Mouse (Mus musculus) adrenal gland, postnatal 4 days (tissue): Measurements from ENCODE around the gene Znfx1. TPM values are rescaled to one million over a fixed set of nuclear protein-coding genes. Genes with fewer than 3 reads are reported as not detected.
"Not testable (repeated sequence)": the region's sequence is repeated elsewhere in the genome, so short reads cannot be mapped to it uniquely, and the experiment has no call there.

Source experiments
- DNase-seq, 2 experiments: peaks; one replicate each; pipeline ENCODE4 v3.0.0; 2021 to 2022; ENCODE audit warnings: low spot score in 2 of 2, mixed read lengths in 2 of 2
- total RNA-seq, 2 experiments: library from RNA; stranded (reverse); gene quantifications; 2 replicates each; pipeline ENCODE4 v1.2.3; 2021

Znfx1 gene
- total RNA-seq, 2 experiments from 2014 or later = 34.1 to 38.3 TPM

- DNase-seq = no peak
Measured at GRCm38 (mm10) chr2:167053127-167053844, 9.5 kb downstream of the Znfx1 start.

- no peak for DNase-seq
Measured at GRCm38 (mm10) chr2:167048698-167049358, 14.0 kb downstream of the Znfx1 start.

GRCm38 (mm10) chr2:167048223-167048622 lies 14.6 kb downstream of the Znfx1 start:
- DNase-seq = no peak

- DNase-seq = no peak
Measured at GRCm38 (mm10) chr2:167043400-167044121, 19.3 kb downstream of the Znfx1 start.

- no peak for DNase-seq
Measured at GRCm38 (mm10) chr2:167039386-167039785, 23.4 kb downstream of the Znfx1 start.

- no peak for DNase-seq
Measured at GRCm38 (mm10) chr2:167038716-167039115, 24.1 kb downstream of the Znfx1 start.

GRCm38 (mm10) chr2:167038297-167038696 lies 24.5 kb downstream of the Znfx1 start:
- no peak for DNase-seq

GRCm38 (mm10) chr2:167037710-167038109 lies 25.1 kb downstream of the Znfx1 start:
- DNase-seq = no peak

- no peak for DNase-seq
Measured at GRCm38 (mm10) chr2:167030507-167030906, 32.3 kb downstream of the Znfx1 start.

GRCm38 (mm10) chr2:167028553-167028952 lies 34.3 kb downstream of the Znfx1 start:
- no peak for DNase-seq

- no peak for DNase-seq
Measured at GRCm38 (mm10) chr2:167019396-167019795, 43.4 kb downstream of the Znfx1 start.

- no peak for DNase-seq
Measured at GRCm38 (mm10) chr2:167015382-167015718, 47.5 kb downstream of the Znfx1 start.

- DNase-seq = peak; percentile 84 to 87
Measured at GRCm38 (mm10) chr2:167014702-167015381, 48.0 kb downstream of the Znfx1 start, which contains the start of gene Ddx27. Ddx27 (plus strand) TSS chr2:167015193.

GRCm38 (mm10) chr2:167010546-167010945 lies 52.3 kb downstream of the Znfx1 start:
- no peak for DNase-seq

- DNase-seq = no peak
Measured at GRCm38 (mm10) chr2:167009483-167009882, 53.3 kb downstream of the Znfx1 start.

GRCm38 (mm10) chr2:167007565-167007964 lies 55.2 kb downstream of the Znfx1 start:
- DNase-seq = not testable (repeated sequence)

GRCm38 (mm10) chr2:167007001-167007491 lies 55.8 kb downstream of the Znfx1 start:
- no peak for DNase-seq

GRCm38 (mm10) chr2:167006355-167006754 lies 56.5 kb downstream of the Znfx1 start:
- no peak for DNase-seq

- no peak for DNase-seq
Measured at GRCm38 (mm10) chr2:167004099-167004854, 58.5 kb downstream of the Znfx1 start.

GRCm38 (mm10) chr2:167001486-167001885 lies 61.3 kb downstream of the Znfx1 start:
- DNase-seq = no peak

GRCm38 (mm10) chr2:166996533-166996894 lies 66.3 kb downstream of the Znfx1 start:
- DNase-seq = no peak
